Mouse (Mus musculus) mouse trophoblast stem cell (cell line): Measurements from ENCODE around the gene Car10.

Experiments
- in situ Hi-C, 2 experiments: fragments of 300-500 bp; cut with MseI, MboI; formaldehyde crosslinking; loops; 2 replicates in 1 of 2; 3 replicates in 1 of 2; pipeline ENCODE4 v1.15.1; 2025

Gene Car10

DNA sequence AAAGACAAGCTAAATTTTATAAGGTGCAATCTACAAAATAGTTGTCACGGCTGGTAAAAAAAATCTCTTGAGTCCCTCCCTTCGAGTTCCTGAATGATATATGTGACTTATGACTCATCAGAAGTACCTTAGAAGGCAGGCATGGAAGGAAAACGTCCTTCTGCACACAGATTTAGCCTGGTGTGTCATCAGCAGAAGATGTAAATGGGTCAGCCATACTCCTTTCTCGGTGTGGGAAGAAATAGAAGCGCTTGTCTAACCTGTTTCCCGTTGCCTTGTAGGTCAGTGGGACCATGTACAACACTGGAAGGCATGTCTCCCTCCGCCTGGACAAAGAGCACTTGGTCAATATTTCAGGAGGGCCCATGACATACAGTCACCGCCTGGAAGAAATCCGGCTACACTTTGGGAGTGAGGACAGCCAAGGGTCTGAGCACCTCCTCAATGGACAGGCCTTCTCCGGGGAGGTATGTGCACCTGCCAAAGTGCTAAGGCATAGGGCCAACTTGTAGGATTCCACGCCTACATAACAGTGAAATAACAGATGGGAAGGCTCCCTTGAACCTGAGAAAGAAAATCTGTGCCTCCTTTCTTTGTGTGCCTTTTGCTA, 392.5 kb downstream of the Car10 start:
- in situ Hi-C loops, result no loop called here

DNA sequence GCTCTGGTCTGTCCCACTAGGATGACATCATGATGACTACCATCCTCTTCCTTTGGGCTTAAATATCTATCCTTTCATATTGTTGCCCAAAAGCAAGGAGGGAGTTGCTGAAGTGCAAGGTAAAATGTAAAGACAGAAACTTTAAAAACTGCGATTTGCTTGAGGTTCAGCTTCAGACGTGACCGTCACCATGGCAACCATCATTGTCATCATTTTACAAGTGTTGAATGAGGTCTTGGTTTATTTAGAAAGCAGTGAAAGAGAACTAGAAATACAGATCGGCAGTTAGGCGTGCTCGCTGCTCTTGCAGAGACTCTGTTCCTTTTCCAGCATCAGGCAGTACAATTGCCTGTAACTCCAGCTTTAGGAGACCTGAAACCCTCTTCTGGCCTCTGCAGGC, 400.1 kb downstream of the Car10 start:
- in situ Hi-C loops, result no loop called here

- in situ Hi-C loops, result loop anchor here in 1 of 2 experiments (10.0 kb wide), 1 partner anchor 314 kb away; no protein-coding TSS in a partner anchor
Observed at GRCm38 (mm10) chr11:93500442-93500841, 402.6 kb downstream of the Car10 start.

DNA sequence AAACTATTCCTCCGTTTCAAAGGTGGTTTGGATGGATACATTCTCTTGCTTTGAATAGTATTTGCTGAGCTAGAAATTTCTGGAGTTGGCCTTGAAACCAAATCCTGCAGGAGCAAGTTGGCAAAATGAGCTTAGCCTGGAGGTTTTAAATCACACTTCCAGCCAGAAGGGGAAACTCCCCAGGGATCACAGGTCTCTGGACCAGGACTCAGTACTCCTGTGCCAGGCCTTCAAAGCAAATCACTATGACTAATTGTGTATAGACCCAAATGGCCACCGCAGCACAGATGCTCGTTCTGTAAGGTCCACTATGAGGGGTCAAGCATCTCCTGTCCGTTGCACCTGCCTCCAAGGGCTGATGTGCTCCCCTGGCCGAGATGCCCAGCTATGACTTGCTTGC, 403.8 kb downstream of the Car10 start:
- in situ Hi-C loops, result loop anchor here in 1 of 2 experiments (10.0 kb wide), 1 partner anchor 313 kb away; no protein-coding TSS in a partner anchor

DNA sequence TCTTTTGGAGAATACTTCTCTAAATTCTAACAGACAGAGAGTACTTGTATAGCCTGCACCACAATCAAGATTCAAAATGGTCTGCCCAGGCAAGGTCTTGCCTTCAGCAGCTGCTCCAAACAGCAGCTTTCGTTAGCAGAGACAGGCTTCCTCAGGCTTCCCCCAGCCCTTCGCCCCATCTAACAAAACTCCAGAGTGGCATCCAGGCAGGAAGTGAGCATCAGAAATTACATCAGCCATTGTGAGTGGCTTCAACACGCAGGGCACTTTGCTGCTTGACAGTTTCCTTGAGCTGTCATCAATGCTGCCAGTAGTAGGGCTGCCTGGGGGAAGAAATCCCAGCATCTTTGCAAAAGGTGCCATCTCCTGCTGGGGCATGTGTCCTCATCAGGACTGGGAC, 405.0 kb downstream of the Car10 start:
- in situ Hi-C loops, result loop anchor here in 1 of 2 experiments (10.0 kb wide), 1 partner anchor 312 kb away; no protein-coding TSS in a partner anchor

DNA sequence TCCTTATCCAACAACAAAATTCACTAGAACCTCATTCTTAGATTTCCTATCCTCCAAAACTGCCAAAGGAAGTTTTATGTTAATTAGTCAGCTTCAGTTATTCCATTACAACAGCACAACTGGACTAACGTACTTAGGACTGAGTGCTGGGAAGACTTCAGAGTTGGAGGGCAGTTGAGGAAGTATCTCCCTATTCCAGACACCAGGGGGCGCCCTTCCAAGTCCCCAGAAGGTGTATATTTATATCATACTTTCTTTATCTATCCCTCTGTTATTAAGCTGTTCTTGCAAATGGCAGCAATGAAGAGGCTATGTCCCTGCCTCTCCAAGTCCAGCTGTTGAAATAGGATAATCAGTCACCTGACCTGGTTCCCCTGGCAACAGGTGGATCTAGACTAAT, 405.6 kb downstream of the Car10 start:
- in situ Hi-C loops, result loop anchor here in 1 of 2 experiments (10.0 kb wide), 1 partner anchor 311 kb away; no protein-coding TSS in a partner anchor

GRCm38 (mm10) chr11:93509527-93510235, 411.9 kb downstream of the Car10 start:
- in situ Hi-C loops, result loop anchor here in 1 of 2 experiments (10.0 kb wide), 1 partner anchor 305 kb away; no protein-coding TSS in a partner anchor

DNA sequence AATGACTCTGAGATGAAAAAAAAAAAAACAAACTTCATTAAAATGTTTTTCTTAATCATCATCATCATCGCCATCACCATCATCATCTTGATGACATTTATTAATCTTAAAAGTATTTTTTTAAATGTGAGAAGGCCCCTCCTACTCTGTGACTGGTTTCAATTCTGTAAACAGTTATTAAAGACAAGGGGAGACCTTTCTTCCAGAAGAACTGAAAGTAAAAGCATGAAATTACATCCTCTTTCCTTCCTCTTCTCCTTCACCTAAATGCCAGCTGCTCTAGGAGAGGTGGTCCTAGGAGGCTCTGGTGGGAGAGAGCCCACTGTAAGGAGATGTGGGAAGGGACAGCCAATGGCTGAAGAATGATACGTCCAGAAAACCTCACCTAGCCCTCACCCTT, 415.0 kb downstream of the Car10 start:
- in situ Hi-C loops, result no loop called here

- in situ Hi-C loops, result no loop called here
Observed at GRCm38 (mm10) chr11:93514396-93514795, 416.6 kb downstream of the Car10 start.

GRCm38 (mm10) chr11:93515566-93515965, 417.7 kb downstream of the Car10 start:
- in situ Hi-C loops, result no loop called here

DNA sequence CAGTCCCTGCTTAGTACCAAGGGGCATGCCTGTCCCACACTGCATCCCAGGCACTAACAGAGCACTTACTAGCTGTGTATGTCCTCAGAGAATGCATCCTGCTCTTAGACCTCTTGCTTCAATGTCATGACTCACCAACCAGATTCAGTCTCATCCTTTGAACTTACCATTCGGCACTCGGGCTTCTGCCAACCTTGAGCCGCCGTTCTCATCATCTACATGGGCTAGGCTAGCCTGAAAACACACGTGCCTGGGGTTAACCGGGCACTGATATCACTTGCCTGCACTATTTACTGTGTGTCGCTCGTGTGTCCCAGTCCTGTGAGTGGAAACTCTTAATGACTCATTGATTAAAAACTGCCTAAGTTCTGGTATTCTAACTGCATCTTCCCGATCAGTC, 418.4 kb downstream of the Car10 start:
- in situ Hi-C loops, result no loop called here

GRCm38 (mm10) chr11:93516946-93517345, 419.1 kb downstream of the Car10 start:
- in situ Hi-C loops, result no loop called here

DNA sequence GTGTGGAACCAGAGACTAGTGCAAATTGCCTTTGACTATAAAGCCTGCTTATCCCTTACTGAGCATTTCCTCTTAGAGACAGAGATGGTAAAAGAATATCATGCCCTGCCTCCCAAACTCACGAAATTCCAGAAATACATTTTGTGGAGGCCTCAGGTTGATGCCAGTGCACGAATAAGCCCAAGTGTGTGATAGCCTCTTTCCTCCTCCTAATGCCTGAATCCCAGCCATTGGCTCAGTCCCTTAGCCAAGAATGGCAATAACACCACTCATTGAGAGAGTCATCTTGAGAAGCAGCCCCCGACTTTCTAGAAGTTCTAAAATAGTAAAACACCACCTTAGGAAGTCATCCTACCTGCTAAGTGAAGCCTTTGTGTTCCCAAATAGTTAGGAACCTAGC, 424.7 kb downstream of the Car10 start:
- in situ Hi-C loops, result no loop called here

GRCm38 (mm10) chr11:93525921-93526320, 428.1 kb downstream of the Car10 start:
- in situ Hi-C loops, result no loop called here

DNA sequence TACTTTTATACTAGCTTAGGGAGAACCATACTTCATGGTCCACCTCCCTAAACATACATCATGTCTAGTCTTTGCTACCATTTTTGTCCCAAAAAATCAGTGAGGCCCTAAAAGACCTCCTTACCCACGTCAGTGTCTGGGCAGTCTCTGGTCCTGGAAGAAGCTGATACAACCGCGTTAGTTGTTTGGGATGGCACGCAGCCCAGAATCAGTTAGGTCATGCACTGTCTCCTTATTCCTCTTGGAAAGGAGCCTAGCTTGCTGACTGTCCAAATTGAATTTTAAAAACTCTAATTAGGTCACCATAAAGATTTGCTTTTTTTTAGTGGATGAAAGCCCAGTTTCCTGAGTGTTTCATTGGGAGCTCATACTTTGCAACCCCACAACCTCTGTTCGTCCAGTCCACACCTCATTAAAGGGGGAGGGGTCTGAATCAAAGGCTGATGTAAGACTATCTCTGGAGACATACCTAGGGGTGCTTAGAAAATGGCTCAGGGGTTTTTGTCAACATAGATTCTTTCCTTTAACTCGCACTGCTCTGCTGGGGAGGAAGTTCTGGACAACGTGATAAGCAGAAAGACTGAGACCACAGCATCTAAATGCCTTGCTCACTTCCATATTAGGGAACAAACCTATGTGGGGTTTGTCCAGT, 433.3 kb downstream of the Car10 start:
- in situ Hi-C loops, result no loop called here

GRCm38 (mm10) chr11:93536244-93536643, 438.4 kb downstream of the Car10 start:
- in situ Hi-C loops, result no loop called here

- in situ Hi-C loops, result no loop called here
Observed at GRCm38 (mm10) chr11:93548904-93549303, 451.1 kb downstream of the Car10 start.

- in situ Hi-C loops, result loop anchor here in 1 of 2 experiments (5.0 kb wide), 1 partner anchor 261 kb away; no protein-coding TSS in a partner anchor
Observed at GRCm38 (mm10) chr11:93550908-93551307, 453.1 kb downstream of the Car10 start.

DNA sequence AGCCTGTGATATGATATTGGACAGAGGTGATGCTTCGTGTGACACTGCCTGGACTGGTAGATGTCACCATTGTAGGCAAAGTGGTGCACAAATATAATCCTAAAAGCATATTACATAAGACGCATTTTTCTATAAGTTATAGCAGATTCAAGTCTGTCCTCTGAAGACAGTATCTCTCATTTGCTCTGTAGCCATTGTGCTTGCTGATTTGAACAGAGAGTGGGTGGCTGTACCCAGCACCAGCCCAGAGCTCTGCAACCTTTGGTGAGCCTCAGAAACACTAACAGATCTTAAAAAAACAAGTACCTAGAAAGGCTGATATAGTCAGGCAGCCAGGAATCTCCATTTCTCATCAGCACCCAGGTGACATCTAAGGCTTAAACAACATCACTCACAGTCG, 461.3 kb downstream of the Car10 start:
- in situ Hi-C loops, result no loop called here

- in situ Hi-C loops, result no loop called here
Observed at GRCm38 (mm10) chr11:93560570-93560969, 462.7 kb downstream of the Car10 start.

GRCm38 (mm10) chr11:93562330-93562865, 464.6 kb downstream of the Car10 start:
- in situ Hi-C loops, result no loop called here

DNA sequence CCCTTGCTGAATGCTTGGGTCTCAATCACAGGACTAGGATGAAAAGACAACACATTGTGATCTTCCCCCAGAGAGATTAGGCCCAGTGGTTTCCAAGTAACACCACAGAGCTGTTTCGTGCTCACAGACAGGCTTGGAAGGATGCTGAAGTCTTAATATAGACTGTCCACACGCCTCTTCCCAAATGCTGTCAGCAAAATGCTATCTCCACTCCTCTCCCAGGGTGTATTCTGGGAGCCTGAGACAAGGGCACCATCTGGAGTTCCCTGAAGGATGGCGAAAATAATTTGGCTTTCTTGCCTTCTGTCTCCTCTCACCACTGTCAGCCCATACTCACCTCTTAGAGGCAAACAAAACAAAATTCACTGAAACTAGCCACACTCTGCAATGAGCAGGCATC, 467.9 kb downstream of the Car10 start:
- in situ Hi-C loops, result no loop called here
